Mouse (Mus musculus): ENCODE results near the gene Fah.
A peak's percentile ranks its signal among the peaks of the same experiment; 100 is the strongest.

The Fah gene

DNA sequence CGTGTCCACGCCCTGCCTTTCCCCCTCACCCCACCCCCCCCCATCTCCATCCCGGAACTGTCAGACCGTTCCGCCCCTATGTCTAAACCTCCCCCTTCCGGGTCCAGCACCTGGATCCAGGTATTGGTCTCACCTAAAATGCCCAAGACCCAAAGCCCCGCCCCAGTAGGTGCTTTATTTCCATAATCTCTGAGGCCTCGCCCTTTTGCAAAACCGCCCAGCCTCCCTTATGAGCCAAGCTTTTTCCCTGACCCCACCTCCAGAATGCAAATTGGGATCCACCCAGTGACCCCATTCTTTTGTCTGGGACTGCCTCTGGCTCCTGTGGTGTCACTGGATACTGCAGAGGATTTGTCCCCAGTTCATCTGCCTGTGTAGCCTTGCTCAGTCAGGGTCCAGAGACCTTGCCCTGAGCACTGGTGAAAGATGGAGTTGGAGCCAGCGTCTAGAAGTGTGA is at the start of gene Fah:
Fah (minus strand) TSS at position 430 of the 457 bp plus-strand sequence.
- peak; percentile 89 for DNase-seq (ENCODE audit: low spot score)

GRCm38 (mm10) chr7:84652740-84653139 is 46.2 kb upstream of the Fah start:
- DNase-seq (ENCODE audit: low spot score) = no peak

GRCm38 (mm10) chr7:84651987-84652321 is 45.4 kb upstream of the Fah start:
- no peak for DNase-seq (ENCODE audit: low spot score)

DNA sequence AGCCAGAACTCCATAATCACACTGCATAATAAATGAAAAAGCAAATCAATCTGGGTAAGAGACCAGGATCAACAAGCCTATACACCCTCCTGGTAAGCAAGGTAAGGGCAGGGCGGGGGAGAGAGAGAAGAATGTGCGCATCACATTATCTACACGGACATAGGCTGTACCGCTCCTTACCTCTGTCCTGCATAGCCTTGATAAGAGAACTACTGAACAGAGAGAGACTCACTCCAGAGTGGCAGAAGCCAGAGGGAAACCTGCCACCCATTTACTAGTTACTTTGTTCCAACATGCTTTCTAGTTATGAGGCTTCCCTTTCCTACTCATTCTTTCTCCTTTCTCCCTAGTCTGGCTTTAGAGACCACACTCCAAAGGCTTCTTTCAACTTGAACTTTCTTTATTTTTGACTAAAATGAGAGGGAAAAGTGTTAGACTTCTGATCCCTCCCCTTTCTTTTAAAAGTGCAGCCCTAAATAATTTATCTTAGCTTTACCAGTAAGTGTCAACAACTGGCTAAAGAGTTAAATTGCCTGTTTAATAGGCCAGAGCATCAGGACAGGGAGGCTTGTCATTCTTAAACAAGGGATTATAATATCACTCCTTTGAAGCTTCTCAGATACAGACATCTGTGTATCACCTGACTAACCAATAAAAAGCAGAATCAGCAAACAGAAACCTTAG is 44.9 kb upstream of the Fah start:
- DNase-seq (ENCODE audit: low spot score) = no peak

- DNase-seq (ENCODE audit: low spot score) = no peak
Observed at GRCm38 (mm10) chr7:84649016-84649415, 42.5 kb upstream of the Fah start.

GRCm38 (mm10) chr7:84646256-84646655 is 39.7 kb upstream of the Fah start:
- DNase-seq (ENCODE audit: low spot score) = no peak

- DNase-seq (ENCODE audit: low spot score) = no peak
Observed at GRCm38 (mm10) chr7:84643270-84643998, 36.9 kb upstream of the Fah start.

DNA sequence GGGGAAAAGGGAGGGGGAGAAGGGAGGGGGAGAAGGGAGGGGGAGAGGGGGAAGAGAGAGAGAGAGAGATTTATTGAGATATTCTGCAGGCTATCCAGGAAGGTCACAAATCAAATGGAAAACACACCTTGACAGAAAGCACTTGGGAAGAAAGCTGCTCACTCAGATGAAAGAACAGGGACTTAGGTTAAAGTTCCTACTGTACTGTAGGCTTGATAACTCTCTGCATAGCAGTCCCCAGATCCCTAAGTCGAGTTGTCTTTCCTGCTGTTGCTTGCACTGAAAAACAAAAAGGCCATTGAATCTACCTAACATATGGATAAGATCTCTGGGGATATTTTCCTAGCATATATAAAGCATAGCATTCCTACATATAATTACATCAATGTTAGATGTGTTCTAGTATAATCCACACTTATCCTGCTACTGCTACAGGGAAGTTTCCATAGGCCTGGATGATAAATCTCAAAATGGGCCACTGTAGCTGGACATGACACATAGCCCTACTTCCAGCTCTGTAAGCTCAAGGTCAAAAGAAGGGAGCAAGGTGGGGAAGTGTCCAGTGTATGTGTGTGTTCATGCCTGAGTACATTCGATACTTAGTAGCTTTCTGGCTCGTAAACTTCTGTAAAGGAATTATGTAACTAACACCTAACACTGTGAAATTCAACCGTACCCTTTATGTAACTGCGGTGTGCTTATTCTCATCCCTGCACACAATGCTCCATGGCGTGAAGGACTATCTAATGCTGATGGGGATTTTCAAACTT is 35.8 kb upstream of the Fah start:
- DNase-seq (ENCODE audit: low spot score) = no peak

GRCm38 (mm10) chr7:84636939-84637338 is 30.4 kb upstream of the Fah start:
- DNase-seq (ENCODE audit: low spot score) = no peak

- DNase-seq (ENCODE audit: low spot score) = no peak
Observed at GRCm38 (mm10) chr7:84631878-84632277, 25.4 kb upstream of the Fah start.

DNA sequence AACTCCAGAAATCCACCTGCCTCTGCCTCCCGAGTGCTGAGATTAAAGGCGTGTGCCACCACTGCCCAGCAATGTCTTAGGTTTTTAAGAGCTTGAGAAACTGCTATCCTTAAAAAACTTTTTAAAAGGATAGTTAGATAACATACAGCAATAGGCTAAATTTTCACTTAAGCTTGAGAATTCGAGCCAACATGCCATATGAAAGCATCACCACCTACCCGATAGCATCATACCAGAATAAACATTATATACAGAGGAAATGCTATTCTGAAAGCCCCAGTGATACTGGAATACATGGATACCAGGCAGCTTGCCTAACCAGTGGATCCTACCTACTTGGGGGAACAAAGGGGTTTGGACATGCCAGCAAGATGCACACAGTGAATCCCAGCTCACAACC is 17.2 kb upstream of the Fah start:
- no peak for DNase-seq (ENCODE audit: low spot score)

- no peak for DNase-seq (ENCODE audit: low spot score)
Observed at GRCm38 (mm10) chr7:84620956-84621355, 14.4 kb upstream of the Fah start.

- DNase-seq (ENCODE audit: low spot score) = no peak
Observed at GRCm38 (mm10) chr7:84618951-84619350, 12.4 kb upstream of the Fah start.

DNA sequence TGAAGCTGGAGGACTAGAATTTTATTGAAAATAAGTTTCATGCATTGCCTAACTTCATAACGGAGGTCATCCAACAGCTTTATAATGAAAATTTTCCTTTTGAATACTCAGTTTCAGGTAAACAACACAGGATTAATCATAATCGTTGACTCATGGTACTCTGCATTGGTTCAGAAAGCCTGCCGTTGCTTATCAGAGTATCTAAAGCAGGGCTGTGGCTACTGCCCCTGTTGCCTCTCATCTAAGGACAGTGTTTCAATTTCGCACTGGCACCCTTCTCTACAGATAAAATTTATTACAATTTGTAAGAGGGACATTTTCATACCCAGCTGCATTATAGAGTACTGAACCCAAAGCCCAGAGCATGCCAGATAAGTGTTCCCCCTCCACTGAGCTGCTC is 5.9 kb upstream of the Fah start:
- no peak for DNase-seq (ENCODE audit: low spot score)

- DNase-seq (ENCODE audit: low spot score) = no peak
Observed at GRCm38 (mm10) chr7:84611609-84612008, 5.1 kb upstream of the Fah start.

DNA sequence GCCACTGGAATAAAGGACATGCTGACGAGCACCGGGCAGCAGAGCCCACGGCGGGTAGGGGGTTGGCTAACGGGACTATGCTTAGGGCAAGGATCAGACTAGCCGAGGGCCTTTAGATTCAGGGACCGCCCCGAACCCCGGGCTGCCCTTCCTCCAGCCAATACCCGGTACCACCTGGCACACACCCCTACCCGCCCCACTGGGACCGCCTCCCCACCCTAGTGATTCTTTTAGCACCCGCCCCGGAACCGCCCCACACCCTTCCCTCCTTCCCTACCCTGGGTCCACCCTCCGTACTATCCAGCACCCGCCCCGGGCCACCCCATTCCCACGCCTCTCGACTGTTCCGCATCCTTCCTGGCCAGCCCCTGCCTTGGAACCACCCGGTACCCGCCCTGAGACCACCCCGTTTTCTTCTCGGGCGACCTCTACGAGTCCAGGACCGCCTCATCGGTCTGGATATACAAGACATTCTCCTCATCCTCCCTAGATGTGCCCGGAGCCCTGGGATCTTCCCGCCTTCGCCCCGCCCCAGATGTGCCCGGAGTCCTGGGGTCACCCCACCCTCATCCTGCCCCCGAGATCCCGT is 724 bp downstream of the Fah start:
- DNase-seq (ENCODE audit: low spot score) = peak; percentile 71

GRCm38 (mm10) chr7:84605033-84605687 is 1.4 kb downstream of the Fah start:
- no peak for DNase-seq (ENCODE audit: low spot score)

- no peak for DNase-seq (ENCODE audit: low spot score)
Observed at GRCm38 (mm10) chr7:84604501-84604900, 2.0 kb downstream of the Fah start.

- no peak for DNase-seq (ENCODE audit: low spot score)
Observed at GRCm38 (mm10) chr7:84601331-84601730, 5.2 kb downstream of the Fah start.

GRCm38 (mm10) chr7:84600631-84601030 is 5.9 kb downstream of the Fah start:
- no peak for DNase-seq (ENCODE audit: low spot score)

DNA sequence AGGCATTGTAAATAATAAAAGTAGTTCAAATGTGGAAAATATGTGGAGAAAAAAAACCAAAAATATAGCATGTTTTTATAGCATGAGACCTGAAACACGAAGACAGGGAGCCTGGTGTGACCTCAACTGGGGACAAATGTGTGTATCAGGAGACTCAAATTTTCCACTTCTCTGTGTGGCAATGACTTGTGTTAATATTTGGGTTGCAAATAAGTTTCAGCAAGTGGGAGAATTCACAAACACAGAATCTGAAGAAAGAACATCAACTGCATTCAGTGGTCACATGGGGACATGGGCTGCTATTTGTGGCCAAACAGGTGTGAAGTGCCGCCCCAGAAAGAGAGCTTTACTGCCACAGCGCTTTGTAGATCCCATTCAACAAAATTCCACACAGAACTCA is 9.9 kb downstream of the Fah start:
- DNase-seq (ENCODE audit: low spot score) = no peak

DNA sequence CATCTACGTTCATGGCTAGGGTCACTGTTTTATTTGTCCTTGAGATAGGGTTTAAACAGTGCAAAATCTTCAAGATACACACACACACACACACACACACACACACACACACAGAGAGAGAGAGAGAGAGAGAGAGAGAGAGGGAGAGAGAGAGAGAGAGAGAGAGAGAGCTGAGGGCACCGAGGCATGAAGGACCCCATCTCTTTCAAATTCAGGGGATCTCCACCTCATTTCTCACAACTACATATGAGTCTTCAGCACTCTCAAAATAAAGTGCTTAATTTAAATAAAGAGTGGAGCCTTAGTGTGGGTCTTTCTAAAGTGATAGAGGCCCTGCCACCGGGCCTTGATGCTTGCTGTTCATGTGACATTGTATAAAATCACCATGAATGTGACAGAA is 10.5 kb downstream of the Fah start:
- DNase-seq (ENCODE audit: low spot score) = no peak

Data from retina, embryonic 14.5 days (tissue).